Mouse (Mus musculus) macrophage (primary cell): Measurements from ENCODE around the gene Hist1h3c. TPM values are rescaled to one million over a fixed set of nuclear protein-coding genes. Genes with fewer than 3 reads are reported as not detected.
"Not testable (repeated sequence)": the region's sequence is repeated elsewhere in the genome, so short reads cannot be mapped to it uniquely, and the experiment has no call there.

Experiments
- H3K27ac ChIP-seq: fragments of 350-480 bp; formaldehyde crosslinking; 2 replicates; pipeline ENCODE4 v1.9.0; 2021
- H3K36me3 ChIP-seq: fragments of 350-480 bp; formaldehyde crosslinking; 2 replicates; pipeline ENCODE4 v1.9.0; 2021; ENCODE audit errors: inconsistent target
- H3K4me3 ChIP-seq: fragments of 350-480 bp; formaldehyde crosslinking; 2 replicates; pipeline ENCODE4 v1.9.0; 2021; ENCODE audit errors: inconsistent target
- H3K79me2 ChIP-seq: fragments of 350-480 bp; formaldehyde crosslinking; 2 replicates; pipeline ENCODE4 v1.9.0; 2021; ENCODE audit errors: inconsistent target
- WGBS: methylation state at CpG from one replicate; pipeline ENCODE4 v1.1.7; 2026; ENCODE audit warnings: inconsistent platforms; ENCODE audit not compliant: missing documents; 5-methylcytosine and 5-hydroxymethylcytosine counted together
- polyA plus RNA-seq: library from polyadenylated mRNA; stranded (reverse); fragments of 250-400 nt; gene quantifications from 3 replicates; pipeline ENCODE4 v1.2.4, GENCODE M21; 2018; ENCODE audit warnings: inconsistent platforms
- total RNA-seq, 78 experiments: library from RNA; depleted of rRNA; stranded (reverse); fragments of 250-400 nt; gene quantifications; 1 replicate in 9 of 78; 2 replicates in 24 of 78; 3 replicates in 43 of 78; 4 replicates in 2 of 78; pipeline ENCODE4 v1.2.4; 2018; ENCODE audit warnings: inconsistent platforms in 56 of 78

Hist1h3c gene
- 10 to 100 TPM in 1 of 26 experiments, 1 to 10 TPM in 6, not detected in 19; 1.6 to 10.1 (median 2.9) TPM for total RNA-seq (2018; cell fraction: chromatin; rRNA removed)
- 10 to 100 TPM in 17 of 26 experiments, 1 to 10 TPM in 9; 3.8 to 42.2 (median 11.9) TPM for total RNA-seq (2018; cell fraction: cytosol; rRNA removed)
- total RNA-seq (2018; cell fraction: nucleus; rRNA removed) = 10 to 100 TPM in 1 of 26 experiments, 1 to 10 TPM in 18, not detected in 7; 1.0 to 25.5 (median 2.5) TPM
- not detected in 3 replicates for polyA plus RNA-seq

GRCm38 (mm10) chr13:23745381-23746161 is at the start of gene Hist1h3c:
TSS of gene Hist1h3c (minus strand) at chr13:23745602.
- 2% methylated on average over 21 of the region's 28 CpGs for WGBS
- no peaks in the 10 kb centered on the region for H3K79me2 ChIP-seq
- peak within 1 kb of the TSS; percentile 25 for H3K4me3 ChIP-seq
- H3K36me3 ChIP-seq = no peaks in the 10 kb centered on the region
- peak within 1 kb of the TSS; percentile 93 for H3K27ac ChIP-seq

- H3K27ac ChIP-seq = no peak overlapping the region
- no peaks in the 10 kb centered on the region for H3K79me2 ChIP-seq
- H3K36me3 ChIP-seq = no peaks in the 10 kb centered on the region
- H3K4me3 ChIP-seq = no peak overlapping the region
- 43% methylated on average over 2 of the region's 2 CpGs for WGBS
Observed at GRCm38 (mm10) chr13:23792520-23792919, 47.1 kb upstream of the Hist1h3c start.

- Histone ChIP-seq H3K27ac (no peak overlapping the region), H3K36me3 (no peaks in the 10 kb centered on the region), H3K4me3 (no peak overlapping the region), H3K79me2 (no peaks in the 10 kb centered on the region)
- 96% methylated on average over 4 of the region's 4 CpGs for WGBS
Observed at GRCm38 (mm10) chr13:23779025-23779424, 33.6 kb upstream of the Hist1h3c start.

GRCm38 (mm10) chr13:23778339-23778738 is 32.9 kb upstream of the Hist1h3c start:
- no peaks in the 10 kb centered on the region for H3K36me3 ChIP-seq
- no peak overlapping the region for H3K27ac ChIP-seq
- no peak overlapping the region for H3K4me3 ChIP-seq
- H3K79me2 ChIP-seq = no peaks in the 10 kb centered on the region
- WGBS = 69% methylated on average over 7 of the region's 7 CpGs

- H3K79me2 ChIP-seq = no peaks in the 10 kb centered on the region
- no peak overlapping the region for H3K27ac ChIP-seq
- 57% methylated on average over 21 of the region's 21 CpGs for WGBS
- H3K4me3 ChIP-seq = no peak overlapping the region
- no peaks in the 10 kb centered on the region for H3K36me3 ChIP-seq
Observed at GRCm38 (mm10) chr13:23772561-23773313, 27.3 kb upstream of the Hist1h3c start.

- WGBS = 81% methylated on average over 2 of the region's 2 CpGs
- H3K27ac ChIP-seq, H3K4me3 ChIP-seq, H3K36me3 ChIP-seq, H3K79me2 ChIP-seq: not testable (repeated sequence)
Observed at GRCm38 (mm10) chr13:23769613-23770012, 24.2 kb upstream of the Hist1h3c start, which contains the start of gene Trim38. TSS of gene Trim38 (plus strand) at chr13:23769913.

- Histone ChIP-seq H3K4me3 (no peak overlapping the region), H3K79me2 (no peaks in the 10 kb centered on the region), H3K36me3 (no peaks in the 10 kb centered on the region), H3K27ac (no peak overlapping the region)
- 5% methylated on average over 5 of the region's 5 CpGs for WGBS
Observed at GRCm38 (mm10) chr13:23768834-23769397, 23.5 kb upstream of the Hist1h3c start.

GRCm38 (mm10) chr13:23766772-23767171 is 21.4 kb upstream of the Hist1h3c start:
- H3K4me3 ChIP-seq = no peak overlapping the region
- no peaks in the 10 kb centered on the region for H3K79me2 ChIP-seq
- no peaks in the 10 kb centered on the region for H3K36me3 ChIP-seq
- no peak overlapping the region for H3K27ac ChIP-seq

GRCm38 (mm10) chr13:23765172-23765513 is 19.7 kb upstream of the Hist1h3c start:
- H3K27ac ChIP-seq = no peak overlapping the region
- 55% methylated on average over 1 of the region's 1 CpGs for WGBS
- H3K36me3 ChIP-seq = no peaks in the 10 kb centered on the region
- H3K79me2 ChIP-seq = no peaks in the 10 kb centered on the region
- no peak overlapping the region for H3K4me3 ChIP-seq

GRCm38 (mm10) chr13:23764324-23765171 is 19.1 kb upstream of the Hist1h3c start:
- no peaks in the 10 kb centered on the region for H3K79me2 ChIP-seq
- WGBS = 64% methylated on average over 12 of the region's 12 CpGs
- H3K36me3 ChIP-seq = no peaks in the 10 kb centered on the region
- H3K4me3 ChIP-seq = peak overlapping the region; percentile 32
- H3K27ac ChIP-seq = peak overlapping the region; percentile 70

- Histone ChIP-seq H3K27ac (peak within 1 kb of the TSS; percentile 70), H3K79me2 (no peaks in the 10 kb centered on the region), H3K4me3 (peak within 1 kb of the TSS; percentile 32), H3K36me3 (no peaks in the 10 kb centered on the region)
- WGBS = 6% methylated on average over 33 of the region's 34 CpGs
Observed at GRCm38 (mm10) chr13:23763586-23764323, 18.4 kb upstream of the Hist1h3c start, which contains the start of gene Hist1h1a. TSS of gene Hist1h1a (plus strand) at chr13:23763666.

- WGBS = under 1% methylated on average over 10 of the region's 10 CpGs
Observed at GRCm38 (mm10) chr13:23763242-23763585, 17.8 kb upstream of the Hist1h3c start.

More at GRCm38 (mm10) chr13:23763242-23763585, 17.8 kb upstream of the Hist1h3c start:
- H3K4me3 ChIP-seq = peak overlapping the region; percentile 32; the same call in 1 of the 2 replicates
- peak overlapping the region; percentile 70 for H3K27ac ChIP-seq
- no peaks in the 10 kb centered on the region for H3K79me2 ChIP-seq
- H3K36me3 ChIP-seq = no peaks in the 10 kb centered on the region
